Mouse (Mus musculus) layer of hippocampus, postnatal 36 days (tissue): ENCODE results near the gene Sdhaf1. TPM values are rescaled to one million over a fixed set of nuclear protein-coding genes. Genes with fewer than 3 reads are reported as not detected.
A peak's percentile ranks its signal among the peaks of the same experiment; 100 is the strongest.

Experiments used
- DNase-seq, 2 experiments: peaks; one replicate each; pipeline ENCODE4 v3.0.0; 2022
- total RNA-seq, 2 experiments: library from RNA; stranded (reverse); gene quantifications; 2 replicates each; pipeline ENCODE4 v1.2.3; 2021

The Sdhaf1 gene
- total RNA-seq, 2 experiments from 2014 or later, result 6.6 to 7.4 TPM

GRCm38 (mm10) chr7:30293795-30294194 is 29.9 kb downstream of the Sdhaf1 start:
- DNase-seq, result peak; percentile 32 to 36

GRCm38 (mm10) chr7:30291215-30292131 is 32.2 kb downstream of the Sdhaf1 start, which contains the start of gene Clip3:
Gene Clip3, plus strand, starts transcription at chr7:30291728.
- peak; percentile 92 to 94 for DNase-seq

- DNase-seq, result peak; percentile 42 to 59
Observed at GRCm38 (mm10) chr7:30289714-30290399, 33.8 kb downstream of the Sdhaf1 start.

GRCm38 (mm10) chr7:30289071-30289713 is 34.5 kb downstream of the Sdhaf1 start:
- DNase-seq, result no peak

GRCm38 (mm10) chr7:30288046-30288445 is 35.6 kb downstream of the Sdhaf1 start:
- DNase-seq, result no peak

- DNase-seq, result no peak
Observed at GRCm38 (mm10) chr7:30286701-30287410, 36.8 kb downstream of the Sdhaf1 start.

GRCm38 (mm10) chr7:30282740-30283139 is 41.0 kb downstream of the Sdhaf1 start:
- no peak for DNase-seq

- DNase-seq, result no peak
Observed at GRCm38 (mm10) chr7:30281522-30281921, 42.2 kb downstream of the Sdhaf1 start.

- peak; percentile 82 to 86 for DNase-seq
Observed at GRCm38 (mm10) chr7:30280670-30281138, 43.0 kb downstream of the Sdhaf1 start.

GRCm38 (mm10) chr7:30279951-30280669 is 43.6 kb downstream of the Sdhaf1 start, which contains the start of the genes Thap8 and Wdr62:
Gene Thap8, plus strand, starts transcription at chr7:30280094.
Gene Wdr62, minus strand, starts transcription at chr7:30280419.
- DNase-seq, result peak; percentile 86 to 88

- DNase-seq, result no peak
Observed at GRCm38 (mm10) chr7:30279536-30279935, 44.2 kb downstream of the Sdhaf1 start.

- DNase-seq, result no peak
Observed at GRCm38 (mm10) chr7:30278911-30279310, 44.8 kb downstream of the Sdhaf1 start.

- DNase-seq, result no peak
Observed at GRCm38 (mm10) chr7:30274383-30274782, 49.3 kb downstream of the Sdhaf1 start.

Other genes starting within 250 kb of the Sdhaf1 start
- under 1 TPM in 1 of 2 experiments, not detected in 1; 0.97 TPM for gene Gm26920, start 233.5 kb downstream of the Sdhaf1 start, total RNA-seq
- 1 to 10 TPM; 6.4 to 8.0 TPM for gene Zfp566, start 233.4 kb downstream of the Sdhaf1 start, total RNA-seq
- gene Zfp260, start 229.1 kb downstream of the Sdhaf1 start, total RNA-seq, result 10 to 100 TPM; 76.8 to 83.7 TPM
- gene Zfp382, start 202.0 kb downstream of the Sdhaf1 start, total RNA-seq, result 10 to 100 TPM; 31.8 to 35.0 TPM
- gene Zfp146, start 154.1 kb downstream of the Sdhaf1 start, total RNA-seq, result 10 to 100 TPM; 53.8 to 54.8 TPM
- gene Cox7a1, start 139.8 kb downstream of the Sdhaf1 start, total RNA-seq, result 1 to 10 TPM; 3.7 to 5.0 TPM
- 100 to 1,000 TPM; 207 to 234 TPM for gene Capns1, start 125.1 kb downstream of the Sdhaf1 start, total RNA-seq
- gene Polr2i, start 91.9 kb downstream of the Sdhaf1 start, total RNA-seq, result 10 to 100 TPM; 53.1 to 65.2 TPM
- 100 to 1,000 TPM; 118 to 127 TPM for gene Tbcb, start 91.6 kb downstream of the Sdhaf1 start, total RNA-seq
- gene Ovol3, start 88.2 kb downstream of the Sdhaf1 start, total RNA-seq, result not detected
- under 1 TPM; 0.27 to 0.28 TPM for gene Thap8, start 43.8 kb downstream of the Sdhaf1 start, total RNA-seq
- 1 to 10 TPM in 1 of 2 experiments, under 1 TPM in 1; 0.94 to 2.1 TPM for gene Wdr62, start 43.5 kb downstream of the Sdhaf1 start, total RNA-seq
- 100 to 1,000 TPM; 454 to 456 TPM for gene Clip3, start 32.2 kb downstream of the Sdhaf1 start, total RNA-seq
- gene Alkbh6, start 15.2 kb downstream of the Sdhaf1 start, total RNA-seq, result 10 to 100 TPM; 54.2 to 57.2 TPM
- gene Syne4, start 9.1 kb downstream of the Sdhaf1 start, total RNA-seq, result 10 to 100 TPM; 10.5 to 12.7 TPM
- under 1 TPM; 0.28 to 0.40 TPM for gene E130208F15Rik, start 2.2 kb downstream of the Sdhaf1 start, total RNA-seq
- gene Lrfn3, start 38.9 kb upstream of the Sdhaf1 start, total RNA-seq, result 10 to 100 TPM; 29.3 to 30.7 TPM
- 10 to 100 TPM; 27.4 to 30.2 TPM for gene Tyrobp, start 89.9 kb upstream of the Sdhaf1 start, total RNA-seq
- gene Hcst, start 96.0 kb upstream of the Sdhaf1 start, total RNA-seq, result not detected
- gene Nfkbid, start 97.8 kb upstream of the Sdhaf1 start, total RNA-seq, result 1 to 10 TPM; 3.1 to 3.4 TPM
- 1,000 to 10,000 TPM; 1,244 to 1,325 TPM for gene Aplp1, start 121.6 kb upstream of the Sdhaf1 start, total RNA-seq
- 10 to 100 TPM; 12.3 to 21.0 TPM for gene Kirrel2, start 133.8 kb upstream of the Sdhaf1 start, total RNA-seq
- gene Nphs1, start 134.4 kb upstream of the Sdhaf1 start, total RNA-seq, result 1 to 10 TPM; 1.2 TPM
- under 1 TPM in 1 of 2 experiments, not detected in 1; 0.73 TPM for gene Prodh2, start 169.7 kb upstream of the Sdhaf1 start, total RNA-seq
- gene Arhgap33, start 211.2 kb upstream of the Sdhaf1 start, total RNA-seq, result 100 to 1,000 TPM; 104 to 111 TPM
- 1 to 10 TPM; 3.3 to 3.7 TPM for gene Hspb6, start 228.3 kb upstream of the Sdhaf1 start, total RNA-seq
- gene Proser3, start 228.4 kb upstream of the Sdhaf1 start, total RNA-seq, result 1 to 10 TPM; 5.7 to 6.9 TPM
- gene Lin37, start 235.9 kb upstream of the Sdhaf1 start, total RNA-seq, result 10 to 100 TPM; 46.4 to 50.1 TPM
- 10 to 100 TPM; 69.0 to 72.2 TPM for gene U2af1l4, start 239.4 kb upstream of the Sdhaf1 start, total RNA-seq
- gene Gm49396, start 239.4 kb upstream of the Sdhaf1 start, total RNA-seq, result 10 to 100 TPM; 10.9 to 11.1 TPM
- gene Psenen, start 239.7 kb upstream of the Sdhaf1 start, total RNA-seq, result 10 to 100 TPM; 79.8 to 92.4 TPM
- 1 to 10 TPM; 5.5 to 7.0 TPM for gene Igflr1, start 241.5 kb upstream of the Sdhaf1 start, total RNA-seq